18 mouse cellular contexts compared by ENCODE assay signal in the genomic region with DNA sequence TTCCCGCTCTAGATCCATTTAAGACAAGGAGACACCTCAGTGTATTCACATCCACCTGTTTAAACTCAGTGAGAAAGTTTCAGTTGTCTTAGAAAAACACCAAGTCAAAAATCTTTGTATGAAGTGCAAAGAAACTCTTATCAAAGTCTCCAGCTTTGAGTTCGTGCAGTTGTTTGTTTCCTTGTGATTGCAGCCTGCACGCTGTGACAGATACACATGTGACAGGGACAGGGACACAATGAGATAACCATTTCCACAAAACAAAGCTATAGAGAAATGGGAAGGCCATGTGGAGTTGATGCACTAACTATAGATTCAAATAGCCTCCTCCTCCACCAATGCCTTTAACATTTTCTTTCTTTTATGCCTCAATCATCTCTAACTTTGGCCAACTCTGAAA.
"Had no signal": no experiment of that assay in that cellular context is flagged by ENCODE, and none has a peak within 500 bp of the region (broad histone marks: within the 10 kb centered on the region; RNA-seq: fewer than 3 reads in every experiment).

No protein-coding gene starts in this region.

- H3K4me3 ChIP-seq: limb, embryonic 12.5 days; limb, embryonic 15.5 days; midbrain, embryonic 10.5 days; midbrain, embryonic 13.5 days; myocyte; neural tube, embryonic 13.5 days had no signal

- H3K9ac ChIP-seq: limb, embryonic 12.5 days; limb, embryonic 15.5 days; midbrain, embryonic 13.5 days; neural tube, embryonic 13.5 days had no signal

- H3K9me3 ChIP-seq: limb, embryonic 12.5 days; limb, embryonic 15.5 days; midbrain, embryonic 10.5 days; midbrain, embryonic 13.5 days; neural tube, embryonic 13.5 days had no signal

- ATAC-seq: midbrain, embryonic 13.5 days; midbrain, embryonic 16.5 days had no signal

- DNase-seq: kidney, adult 18-20 months; kidney, postnatal 25 days; left cerebral cortex, postnatal 4 days; lung, adult 2 months; lung, postnatal 14 days; lung, postnatal 4 days; retina, postnatal 1 day; thymus, adult 18-20 months; thymus, postnatal 36 days had no signal

- H3K4me1 ChIP-seq: limb, embryonic 12.5 days; limb, embryonic 15.5 days; midbrain, embryonic 10.5 days; midbrain, embryonic 13.5 days; neural tube, embryonic 13.5 days had no signal

- H3K4me2 ChIP-seq: limb, embryonic 12.5 days; limb, embryonic 15.5 days; liver, embryonic 11.5 days; midbrain, embryonic 13.5 days; neural tube, embryonic 13.5 days had no signal

- H3K27ac ChIP-seq: kidney, postnatal 0 days; limb, embryonic 12.5 days; limb, embryonic 15.5 days; midbrain, embryonic 10.5 days; midbrain, embryonic 13.5 days; neural tube, embryonic 13.5 days had no signal

- H3K27me3 ChIP-seq: limb, embryonic 12.5 days; limb, embryonic 15.5 days; midbrain, embryonic 13.5 days; neural tube, embryonic 13.5 days had no signal

- H3K36me3 ChIP-seq: limb, embryonic 12.5 days; limb, embryonic 15.5 days; midbrain, embryonic 10.5 days; midbrain, embryonic 13.5 days; neural tube, embryonic 13.5 days had no signal
